Mouse (Mus musculus) heart, postnatal 0 days (tissue): ENCODE measurements around the gene Akap4.

ENCODE experiments used
- CTCF ChIP-seq: IDR thresholded peaks from 2 replicates; pipeline ENCODE4 v1.5.1; 2016; ENCODE audit warnings: antibody characterized with exemption, control low read depth, low read depth
- EP300 ChIP-seq: IDR thresholded peaks from 2 replicates; pipeline ENCODE4 v1.6.1; 2016; ENCODE audit warnings: antibody characterized with exemption, low read depth

- TF ChIP-seq CTCF (no peak), EP300 (no peak)
Measured at GRCm38 (mm10) chrX:7068002-7068401, 683 bp downstream of the Akap4 start.
